Mouse (Mus musculus) frontal cortex, adult 2 months (tissue): ENCODE results near the gene Slc13a3. TPM values are rescaled to one million over a fixed set of nuclear protein-coding genes. Genes with fewer than 3 reads are reported as not detected.
"Not testable (repeated sequence)": the region's sequence is repeated elsewhere in the genome, so short reads cannot be mapped to it uniquely, and the experiment has no call there.

Source experiments
- DNase-seq, 2 experiments: peaks; one replicate each; pipeline ENCODE4 v3.0.0; 2022; ENCODE audit warnings: low spot score in 1 of 2; ENCODE audit errors: extremely low spot score in 1 of 2
- polyA plus RNA-seq: library from polyadenylated mRNA; depleted of rRNA; stranded (reverse); fragments of >200 nt; gene quantifications from 2 replicates; pipeline ENCODE4 v1.2.3, GENCODE M21; 2012; rRNA removed

The Slc13a3 gene
- 30.1 and 33.8 TPM in 2 replicates for polyA plus RNA-seq

DNA sequence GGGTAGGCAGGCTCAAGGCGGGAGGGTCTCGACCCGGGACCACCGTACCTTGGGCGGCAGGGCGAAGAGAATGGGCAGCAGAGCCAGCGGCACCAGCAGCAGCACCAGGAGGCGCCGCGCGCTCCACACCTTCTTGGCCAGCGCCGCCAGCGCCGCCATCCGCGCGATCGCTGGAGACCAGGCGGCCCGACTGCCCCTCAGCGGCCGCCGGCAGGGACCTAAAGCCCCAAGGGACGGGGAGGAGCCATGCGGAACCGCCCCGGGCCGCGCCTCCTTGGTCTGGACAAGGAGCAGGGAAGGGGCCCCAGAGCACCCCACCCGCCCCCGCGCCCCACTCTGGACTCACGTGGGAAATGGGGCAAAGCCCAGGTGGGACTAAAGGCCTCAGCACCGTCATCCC lies at the start of gene Slc13a3:
Gene Slc13a3, minus strand, starts transcription at position 228 of the 400 bp plus-strand sequence.
- no peak for DNase-seq

DNA sequence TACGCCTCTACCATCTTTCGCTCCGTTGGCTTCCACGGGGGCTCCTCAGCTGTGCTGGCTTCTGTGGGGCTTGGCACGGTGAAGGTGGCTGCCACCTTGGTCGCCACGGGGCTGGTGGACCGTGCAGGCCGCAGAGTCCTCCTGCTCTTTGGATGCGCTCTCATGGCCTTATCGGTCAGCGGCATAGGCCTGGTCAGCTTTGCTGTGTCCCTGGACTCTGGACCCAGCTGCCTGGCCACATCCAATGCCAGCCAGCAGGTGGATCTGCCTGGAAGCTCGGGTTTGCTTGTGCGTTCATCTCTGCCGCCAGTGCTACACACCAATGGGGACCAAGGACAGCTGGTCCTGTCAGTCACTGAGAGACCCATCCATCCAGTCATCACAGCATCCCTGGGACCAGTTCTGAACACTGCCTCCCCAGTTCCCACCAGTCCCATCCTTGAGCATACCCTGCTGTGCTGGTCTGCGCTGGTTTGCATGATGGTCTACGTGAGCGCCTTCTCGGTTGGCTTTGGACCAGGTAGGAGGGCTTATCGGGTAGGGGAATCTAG lies 42.2 kb upstream of the Slc13a3 start:
- no peak for DNase-seq

DNA sequence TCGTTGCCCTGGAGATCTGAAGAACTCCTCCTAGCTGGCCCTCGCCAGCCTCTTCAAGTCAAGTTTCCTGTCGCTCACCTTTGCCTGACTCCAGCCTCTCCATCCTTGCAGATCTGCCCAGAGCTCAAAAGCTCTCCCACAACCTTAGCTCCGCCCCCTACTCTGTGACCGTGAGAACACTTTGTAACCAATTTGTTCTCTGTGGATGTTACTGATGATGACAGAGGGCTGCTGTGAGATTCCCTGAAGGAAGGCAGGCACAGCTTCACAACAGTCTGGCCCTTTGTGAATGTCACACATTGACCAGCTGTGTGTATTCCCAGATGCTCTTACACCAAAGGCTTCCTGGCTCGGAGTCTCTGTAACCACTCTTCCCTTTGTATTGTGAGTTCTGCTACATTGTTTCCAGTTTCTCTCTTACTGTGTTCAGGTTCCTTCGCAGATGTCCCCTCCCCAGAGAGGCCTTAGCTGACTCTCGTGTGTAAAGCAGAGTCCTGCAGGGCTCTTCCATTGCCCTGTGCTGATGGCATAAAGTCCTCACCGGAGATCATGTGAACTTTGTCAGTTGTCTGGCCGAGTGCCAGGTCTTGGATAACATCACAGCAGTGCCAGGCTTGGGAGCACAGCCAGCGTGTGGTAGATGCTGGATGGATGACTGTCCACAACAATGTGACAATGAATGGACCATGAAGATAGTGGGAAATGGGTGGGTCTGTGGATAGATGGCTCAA lies 40.0 kb upstream of the Slc13a3 start:
- DNase-seq = no peak

DNA sequence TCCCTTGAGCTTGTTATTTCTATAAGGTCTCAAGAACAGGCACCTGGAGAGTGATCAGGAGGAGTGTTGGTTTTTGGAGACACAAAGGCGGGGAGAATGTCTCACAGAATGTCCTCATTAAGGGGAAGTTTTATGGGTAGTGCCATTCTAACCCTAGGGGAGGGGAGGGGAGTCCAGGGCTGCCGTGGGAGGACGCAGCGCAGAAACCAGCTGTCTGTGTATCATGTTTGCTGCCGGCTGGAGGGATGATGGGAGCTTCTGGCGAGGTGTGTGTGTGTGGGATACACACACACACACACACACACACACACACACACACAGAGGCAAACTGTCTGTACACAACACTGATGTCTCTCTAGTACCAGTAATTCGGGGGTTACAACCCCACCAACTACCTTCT lies 39.4 kb upstream of the Slc13a3 start:
- DNase-seq = no peak

GRCm38 (mm10) chr2:165511530-165511929 lies 38.5 kb upstream of the Slc13a3 start:
- DNase-seq = not testable (repeated sequence)

DNA sequence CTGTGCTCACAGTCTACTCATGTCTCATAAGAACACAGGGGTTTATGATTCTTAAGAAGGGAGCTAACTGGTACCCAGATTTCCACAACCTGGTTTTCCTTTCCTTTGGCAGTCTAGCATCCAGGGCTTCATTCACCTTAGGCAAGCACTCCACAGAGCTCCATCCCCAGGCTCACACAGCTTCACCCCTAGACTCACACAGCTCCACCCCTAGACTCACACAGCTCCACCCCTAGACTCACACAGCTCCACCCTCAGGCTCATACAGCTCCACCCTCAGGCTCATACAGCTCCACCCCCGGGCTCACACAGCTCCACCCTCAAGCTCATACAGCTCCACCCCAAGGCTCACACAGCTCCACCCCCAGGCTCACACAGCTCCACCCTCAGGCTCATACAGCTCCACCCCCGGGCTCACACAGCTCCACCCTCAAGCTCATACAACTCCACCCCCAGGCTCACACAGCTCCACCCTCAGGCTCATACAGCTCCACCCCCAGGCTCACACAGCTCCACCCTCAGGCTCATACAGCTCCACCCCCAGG lies 38.0 kb upstream of the Slc13a3 start:
- not testable (repeated sequence) for DNase-seq

DNA sequence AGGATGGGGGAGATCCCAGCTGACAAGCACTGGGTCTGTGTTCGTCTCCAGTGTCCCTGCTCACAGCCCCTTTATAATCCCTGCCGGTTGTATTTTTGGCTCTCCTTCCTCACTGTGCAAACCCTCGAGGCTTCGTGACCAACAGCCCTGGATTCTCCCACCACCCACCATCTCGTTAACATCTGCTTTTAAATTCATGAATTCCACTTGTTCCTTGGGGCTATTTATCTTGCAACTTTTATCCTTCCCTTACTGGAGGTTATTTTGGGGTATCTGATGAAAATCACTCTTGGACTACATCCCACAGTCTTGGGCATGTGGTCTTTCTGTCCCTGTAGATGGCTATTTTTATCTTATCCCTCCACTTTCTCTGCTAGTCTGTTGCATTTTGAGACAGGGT lies 37.4 kb upstream of the Slc13a3 start:
- DNase-seq = peak; percentile 55 to 73

- no peak for DNase-seq
Measured at GRCm38 (mm10) chr2:165509686-165510085, 36.7 kb upstream of the Slc13a3 start.

- no peak for DNase-seq
Measured at GRCm38 (mm10) chr2:165503259-165504203, 30.5 kb upstream of the Slc13a3 start, which contains the start of gene Slc2a10. Gene Slc2a10, plus strand, starts transcription at chr2:165503787.

GRCm38 (mm10) chr2:165498816-165499215 lies 25.8 kb upstream of the Slc13a3 start:
- DNase-seq = no peak

DNA sequence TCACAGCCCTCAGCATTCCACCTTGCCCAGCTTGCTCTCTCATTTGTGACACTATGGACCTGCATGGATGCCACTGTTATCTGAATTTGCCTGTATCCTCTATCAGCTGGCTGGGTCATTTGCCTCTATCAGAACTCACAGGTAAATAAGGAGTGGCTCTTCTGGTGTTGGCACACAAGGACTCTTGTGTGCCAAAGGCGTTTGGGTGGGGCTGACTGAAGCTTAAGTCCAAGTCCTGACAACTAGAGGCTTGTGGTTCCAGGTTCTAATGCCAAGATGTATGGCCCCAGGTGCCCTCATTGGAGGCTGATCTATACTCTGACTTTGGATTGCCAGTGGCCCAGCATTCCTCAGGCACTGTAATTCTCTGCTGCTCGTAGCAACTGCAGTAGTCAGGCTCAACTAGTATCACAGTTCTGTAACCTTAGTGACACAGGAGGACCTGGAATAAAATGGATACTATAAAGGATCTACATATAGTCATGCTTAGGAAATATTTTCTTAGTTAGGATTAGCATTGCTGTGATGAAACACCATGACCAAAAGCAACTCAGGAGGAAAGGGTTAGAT lies 24.8 kb upstream of the Slc13a3 start:
- DNase-seq = no peak

GRCm38 (mm10) chr2:165496251-165496650 lies 23.2 kb upstream of the Slc13a3 start:
- DNase-seq = peak in 1 of 2 experiments; percentile 84

DNA sequence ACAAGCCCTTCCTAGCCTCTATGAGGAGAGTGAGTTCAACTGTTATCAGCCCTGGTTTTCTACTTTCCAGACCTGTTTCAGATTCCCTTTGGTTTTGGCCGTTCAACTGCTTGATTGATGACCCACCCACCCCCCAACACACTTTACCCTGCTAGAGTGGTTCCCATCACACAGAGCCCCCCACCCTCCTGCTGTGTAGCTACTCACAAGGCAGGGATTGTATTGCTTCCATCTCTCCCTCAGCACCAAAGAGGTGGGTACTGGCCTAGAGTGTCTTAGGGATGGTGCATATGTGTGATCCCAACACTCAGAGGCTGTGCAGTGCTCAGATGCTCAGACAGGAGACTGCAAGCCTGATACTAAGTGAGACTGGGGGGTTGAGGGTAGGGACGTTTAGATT lies 21.5 kb upstream of the Slc13a3 start:
- no peak for DNase-seq

GRCm38 (mm10) chr2:165493587-165494210 lies 20.7 kb upstream of the Slc13a3 start:
- DNase-seq = peak; percentile 60 to 72

DNA sequence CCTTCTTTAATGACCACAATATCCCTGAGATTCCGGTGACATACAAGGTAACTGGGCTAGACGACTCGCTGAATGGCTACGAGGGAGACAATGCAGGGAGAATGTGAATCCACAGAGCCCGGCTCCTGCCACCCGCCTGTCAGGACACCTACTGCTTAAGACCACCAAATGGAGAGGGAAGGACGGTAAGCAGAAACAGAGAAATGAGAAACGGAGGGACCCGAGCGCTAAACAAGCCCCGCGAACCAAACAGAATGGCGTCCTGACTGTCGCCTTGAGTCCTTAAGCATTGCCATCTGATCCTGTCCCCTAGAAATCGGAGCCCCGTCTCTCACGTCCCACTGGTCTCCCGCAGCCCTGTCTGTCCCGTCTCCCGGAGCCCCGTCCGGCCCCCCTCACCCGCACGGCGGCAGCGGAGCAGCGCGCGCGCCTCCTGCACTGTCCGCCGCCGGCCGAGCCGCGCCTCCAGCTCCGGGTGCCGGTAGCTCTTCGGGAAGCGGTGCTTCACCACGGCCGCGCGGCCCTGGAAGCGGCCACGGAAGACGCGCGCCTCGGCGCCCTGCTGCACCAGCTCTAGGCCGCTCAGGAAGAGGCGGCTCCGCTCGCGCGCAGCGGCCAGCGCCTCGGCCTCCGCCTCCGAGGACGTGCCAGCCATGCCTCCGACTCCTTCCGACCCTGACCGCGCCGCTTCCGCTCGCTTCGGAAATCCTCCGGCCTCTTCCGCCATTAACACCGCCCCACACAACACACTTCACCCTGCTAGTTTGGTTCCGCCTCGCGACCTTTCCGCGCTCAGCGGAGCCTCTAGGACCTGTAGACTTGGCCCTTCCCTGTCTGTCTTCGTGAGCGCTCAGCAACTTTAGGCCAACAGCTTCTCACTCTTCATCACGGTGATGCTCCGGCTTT lies 19.9 kb upstream of the Slc13a3 start, which contains the start of gene Trp53rka:
Gene Trp53rka, minus strand, starts transcription at position 677 of the 906 bp plus-strand sequence.
- peak; percentile 51 to 86 for DNase-seq

DNA sequence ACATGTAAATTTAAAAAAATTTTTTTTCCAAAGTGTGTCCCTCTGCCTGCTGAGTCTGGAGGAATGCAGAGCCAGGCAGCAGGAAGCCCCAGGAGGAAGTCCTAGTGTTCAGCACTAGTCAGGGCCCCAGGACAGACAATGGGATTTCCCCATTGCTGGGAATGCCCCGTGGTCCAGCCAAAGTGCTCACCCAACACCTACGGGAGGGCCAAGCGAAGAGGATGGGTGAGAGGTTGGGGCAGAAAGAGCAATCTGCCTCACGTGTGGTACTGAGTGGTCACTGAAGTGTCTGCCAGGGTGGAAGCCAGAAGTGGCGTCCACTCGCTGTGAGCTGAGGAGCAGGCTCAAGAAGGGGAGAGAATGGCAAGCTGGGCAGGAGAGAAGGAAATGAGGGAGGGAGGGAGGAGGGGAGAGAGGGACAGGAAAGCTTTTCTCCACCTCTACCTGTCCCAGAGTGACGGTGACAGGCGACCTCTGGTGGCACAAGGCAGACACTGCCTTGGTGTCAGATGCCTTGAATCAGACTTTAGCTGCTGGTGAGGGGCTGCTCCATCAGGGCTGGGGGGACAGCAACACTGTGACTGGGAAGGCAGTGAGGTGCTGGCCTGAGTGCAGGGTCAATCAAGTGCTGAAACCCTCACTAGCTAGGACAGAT lies 14.0 kb upstream of the Slc13a3 start:
- peak in 1 of 2 experiments; percentile 79 for DNase-seq

GRCm38 (mm10) chr2:165486401-165486800 lies 13.4 kb upstream of the Slc13a3 start:
- no peak for DNase-seq

DNA sequence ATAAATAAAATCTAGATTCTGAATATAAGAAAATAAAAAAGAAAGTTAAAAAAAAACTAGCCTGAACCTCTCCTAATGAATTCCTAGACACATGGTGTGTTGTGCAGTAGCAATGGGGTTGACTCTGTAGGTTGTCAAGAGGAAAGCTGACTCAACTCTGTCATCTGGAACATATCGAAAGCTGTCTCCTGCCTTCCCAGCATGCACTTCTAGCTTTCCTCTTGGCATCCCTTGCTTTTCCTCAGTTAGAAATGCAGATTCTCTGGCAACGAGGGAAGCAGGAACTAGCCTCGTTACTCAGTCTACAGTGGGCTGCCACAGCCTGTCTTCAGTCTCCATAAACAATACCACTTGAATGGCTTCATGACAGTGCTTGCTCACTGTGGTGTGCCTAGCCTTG lies 12.8 kb upstream of the Slc13a3 start:
- peak in 1 of 2 experiments; percentile 45 for DNase-seq
